Mouse (Mus musculus) adrenal gland, postnatal 36 days (tissue): Measurements from ENCODE around the gene Trhr2. TPM values are rescaled to one million over a fixed set of nuclear protein-coding genes. Genes with fewer than 3 reads are reported as not detected.
"Not testable (repeated sequence)": the region's sequence is repeated elsewhere in the genome, so short reads cannot be mapped to it uniquely, and the experiment has no call there.

ENCODE experiments used
- DNase-seq, 2 experiments: peaks; one replicate each; pipeline ENCODE4 v3.0.0; 2021; ENCODE audit warnings: mixed read lengths in 1 of 2
- total RNA-seq, 2 experiments: library from RNA; stranded (reverse); gene quantifications; 2 replicates each; pipeline ENCODE4 v1.2.3; 2021

Gene Trhr2
- total RNA-seq, 2 experiments from 2014 or later = not detected

GRCm38 (mm10) chr8:122332753-122333506 lies 27.6 kb downstream of the Trhr2 start:
- DNase-seq = peak; percentile 86 to 88

GRCm38 (mm10) chr8:122331134-122331523 lies 29.4 kb downstream of the Trhr2 start:
- DNase-seq = peak; percentile 61 to 78

GRCm38 (mm10) chr8:122330446-122331133 lies 30.0 kb downstream of the Trhr2 start:
- no peak for DNase-seq

GRCm38 (mm10) chr8:122329553-122330239 lies 30.9 kb downstream of the Trhr2 start:
- DNase-seq = no peak

- no peak for DNase-seq
Measured at GRCm38 (mm10) chr8:122329072-122329471, 31.5 kb downstream of the Trhr2 start.

GRCm38 (mm10) chr8:122326114-122326542 lies 34.4 kb downstream of the Trhr2 start:
- DNase-seq = no peak

GRCm38 (mm10) chr8:122325196-122325595 lies 35.4 kb downstream of the Trhr2 start:
- DNase-seq = no peak

GRCm38 (mm10) chr8:122323951-122324402 lies 36.6 kb downstream of the Trhr2 start:
- DNase-seq = not testable (repeated sequence)

GRCm38 (mm10) chr8:122322792-122323191 lies 37.8 kb downstream of the Trhr2 start:
- no peak for DNase-seq

- DNase-seq = no peak
Measured at GRCm38 (mm10) chr8:122322126-122322525, 38.4 kb downstream of the Trhr2 start.

- DNase-seq = no peak
Measured at GRCm38 (mm10) chr8:122321455-122321921, 39.1 kb downstream of the Trhr2 start.

- DNase-seq = no peak
Measured at GRCm38 (mm10) chr8:122320541-122320940, 40.0 kb downstream of the Trhr2 start.

- no peak for DNase-seq
Measured at GRCm38 (mm10) chr8:122319708-122320075, 40.9 kb downstream of the Trhr2 start.

- no peak for DNase-seq
Measured at GRCm38 (mm10) chr8:122319045-122319707, 41.4 kb downstream of the Trhr2 start.

- DNase-seq = no peak
Measured at GRCm38 (mm10) chr8:122317918-122318475, 42.5 kb downstream of the Trhr2 start.

GRCm38 (mm10) chr8:122316402-122316801 lies 44.1 kb downstream of the Trhr2 start:
- no peak for DNase-seq

- peak; percentile 57 to 69 for DNase-seq
Measured at GRCm38 (mm10) chr8:122314899-122315496, 45.5 kb downstream of the Trhr2 start.

- no peak for DNase-seq
Measured at GRCm38 (mm10) chr8:122313310-122313709, 47.2 kb downstream of the Trhr2 start.

- DNase-seq = no peak
Measured at GRCm38 (mm10) chr8:122312553-122312952, 48.0 kb downstream of the Trhr2 start.

- DNase-seq = no peak
Measured at GRCm38 (mm10) chr8:122311115-122311514, 49.4 kb downstream of the Trhr2 start.

- DNase-seq = no peak
Measured at GRCm38 (mm10) chr8:122309272-122309671, 51.3 kb downstream of the Trhr2 start.
